8 mouse cellular contexts compared by ENCODE assay signal in genomic region chr1:60566631-60567311, GRCm38 (mm10). TPM values are rescaled to one million over a fixed set of nuclear protein-coding genes. Genes with fewer than 3 reads are reported as not detected.
DNase-seq lines count a peak whose midpoint lies in the region; ATAC-seq and TF ChIP-seq lines count a peak whose summit lies in the region.

Raph1 (minus strand) TSS chr1:60567104.

- H3K4me1 ChIP-seq in hindbrain, postnatal 0 days (ENCODE audit: insufficient read depth, low read length) = no peaks in the 10 kb centered on the region

- H3K27me3 ChIP-seq in hindbrain, postnatal 0 days (ENCODE audit: insufficient read depth, low read length) = no peaks in the 10 kb centered on the region

- peak within 1 kb of the TSS; percentile 83 for H3K4me2 ChIP-seq in hindbrain, postnatal 0 days (ENCODE audit: low read depth, low read length)

- peak; percentile 25 for TF ChIP-seq CTCF in gastrocnemius, adult 2 months (IDR thresholded peaks at IDR 0.05)
- TF ChIP-seq CTCF in hindbrain, postnatal 0 days (IDR thresholded peaks at IDR 0.05; ENCODE audit: low read depth) = no peak

- ATAC-seq in hindbrain, postnatal 0 days = peak; percentile 97

- H3K9ac ChIP-seq in hindbrain, postnatal 0 days (replicated peaks; ENCODE audit: low read length) = peak within 1 kb of the TSS; percentile 96

- intact Hi-C loops in gastrocnemius, adult 2 months (cut with DNase I) = loop anchor here (2.0 to 10.0 kb wide), 4 partner anchors 101 to 294 kb away; partner anchors contain the start of gene Cd28

- H3K27ac ChIP-seq in gastrocnemius, adult 2 months = peak within 1 kb of the TSS; percentile 98
- H3K27ac ChIP-seq in hindbrain, postnatal 0 days = peak within 1 kb of the TSS; percentile 97

- H3K36me3 ChIP-seq in hindbrain, postnatal 0 days (ENCODE audit: insufficient read depth, low read length) = no peaks in the 10 kb centered on the region

- WGBS in hindbrain, postnatal 0 days = 1% methylated on average over 35 of the region's 92 CpGs

- no peaks in the 10 kb centered on the region for H3K9me3 ChIP-seq in hindbrain, postnatal 0 days (ENCODE audit: low read length)

- peak; percentile 32 for DNase-seq in T-cell, adult 2 months (ENCODE audit: low spot score)
- DNase-seq in cerebellum, postnatal 25 days = peak; percentile 87 to 93
- peak; percentile 95 for DNase-seq in gastrocnemius, adult 2 months
- DNase-seq in hindbrain, postnatal 0 days (ENCODE audit: low spot score) = peak; percentile 96
- DNase-seq in left cerebral cortex, adult 18-20 months (ENCODE audit: low spot score in 2 of 2) = peak; percentile 74 to 85
- DNase-seq in lung, postnatal 4 days = peak; percentile 89 to 97
- peak; percentile 84 for DNase-seq in right cerebral cortex, adult 18-20 months
- peak; percentile 40 for DNase-seq in urinary bladder, postnatal 10 days (ENCODE audit: low spot score)

- peak within 1 kb of the TSS; percentile 86 for H3K4me3 ChIP-seq in gastrocnemius, adult 2 months
- H3K4me3 ChIP-seq in hindbrain, postnatal 0 days (ENCODE audit: low read length) = peak within 1 kb of the TSS; percentile 89

RNA-seq across cellular contexts. Expression of gene Raph1, which starts in this region (rescaled TPM):
- total RNA-seq in gastrocnemius, adult 2 months (2021) = 10 to 100 TPM; 20.9 to 27.0 TPM
- 30.2 and 31.0 TPM in 2 replicates for total RNA-seq in hindbrain, postnatal 0 days (2014; rRNA removed)
- 18.1 and 18.7 TPM in 2 replicates for polyA plus RNA-seq in hindbrain, postnatal 0 days (2015; fragmentation: Nextera tagmentation; extraction: Ambion mirVana)
- total RNA-seq in left cerebral cortex, adult 18-20 months (2021) = 10 to 100 TPM; 72.4 to 82.9 TPM

Comparison
In these comparisons a context has a peak if more than half of its experiments do, and no peak if none do; other contexts are left out.
1. Peak in every context shown above with its lines: DNase-seq, ATAC-seq, H3K4me3 ChIP-seq and H3K27ac ChIP-seq.
2. DNase-seq: peak in every context shown above with its lines; median percentile 96 in hindbrain, postnatal 0 days; 95 in gastrocnemius, adult 2 months; 93 in lung, postnatal 4 days; 90 in cerebellum, postnatal 25 days; 84 in right cerebral cortex, adult 18-20 months; 80 in left cerebral cortex, adult 18-20 months; 40 in urinary bladder, postnatal 10 days; 32 in T-cell, adult 2 months.